Mouse (Mus musculus) liver, embryonic 13.5 days (tissue): ENCODE measurements around the gene Dtx4. TPM values are rescaled to one million over a fixed set of nuclear protein-coding genes. Genes with fewer than 3 reads are reported as not detected.

ENCODE experiments used
- polyA plus RNA-seq: library from polyadenylated mRNA; unstranded; fragments of >200 nt; fragmentation: Nextera tagmentation; extraction: Ambion mirVana; gene quantifications from 2 replicates; pipeline ENCODE4 v1.2.1, GENCODE M21; 2015

The Dtx4 gene
- polyA plus RNA-seq, 1 experiment from 2014 or later: 1.6 TPM

Other genes with a start within 250 kb of the Dtx4 start
- gene Olfr235, start 240.4 kb downstream of the Dtx4 start, polyA plus RNA-seq: not detected in 2 replicates
- not detected in 2 replicates for gene Olfr1434, start 221.6 kb downstream of the Dtx4 start, polyA plus RNA-seq
- not detected in 2 replicates for gene Olfr1436, start 202.3 kb downstream of the Dtx4 start, polyA plus RNA-seq
- gene Olfr1437, start 176.4 kb downstream of the Dtx4 start, polyA plus RNA-seq: not detected in 2 replicates
- gene Olfr1438-ps1, start 165.5 kb downstream of the Dtx4 start, polyA plus RNA-seq: not detected in 2 replicates
- not detected in 2 replicates for gene Olfr1440, start 114.2 kb downstream of the Dtx4 start, polyA plus RNA-seq
- not detected in 2 replicates for gene Olfr1441, start 84.0 kb downstream of the Dtx4 start, polyA plus RNA-seq
- gene Pfpl, start 73.5 kb downstream of the Dtx4 start, polyA plus RNA-seq: not detected in 2 replicates
- 1.0 TPM in 2 replicates for gene Mpeg1, start 40.7 kb downstream of the Dtx4 start, polyA plus RNA-seq
- 29.6 and 41.6 TPM in 2 replicates for gene Fam111a, start 44.3 kb upstream of the Dtx4 start, polyA plus RNA-seq
- gene Gm4952, start 98.5 kb upstream of the Dtx4 start, polyA plus RNA-seq: 1.5 and 1.8 TPM in 2 replicates
- 0.16 and 0.23 TPM in 2 replicates for gene Glyat, start 131.9 kb upstream of the Dtx4 start, polyA plus RNA-seq
- not detected in 2 replicates for gene Olfr1442, start 169.0 kb upstream of the Dtx4 start, polyA plus RNA-seq
- gene Olfr1443, start 176.7 kb upstream of the Dtx4 start, polyA plus RNA-seq: not detected in 2 replicates
- gene Keg1, start 194.3 kb upstream of the Dtx4 start, polyA plus RNA-seq: 1.5 and 1.7 TPM in 2 replicates